Mouse (Mus musculus): ENCODE data around the gene Lexm. TPM values are rescaled to one million over a fixed set of nuclear protein-coding genes. Genes with fewer than 3 reads are reported as not detected.
A peak's percentile ranks its signal among the peaks of the same experiment; 100 is the strongest.

Gene Lexm
- polyA plus RNA-seq, 1 experiment from 2014 or later: not detected

DNA sequence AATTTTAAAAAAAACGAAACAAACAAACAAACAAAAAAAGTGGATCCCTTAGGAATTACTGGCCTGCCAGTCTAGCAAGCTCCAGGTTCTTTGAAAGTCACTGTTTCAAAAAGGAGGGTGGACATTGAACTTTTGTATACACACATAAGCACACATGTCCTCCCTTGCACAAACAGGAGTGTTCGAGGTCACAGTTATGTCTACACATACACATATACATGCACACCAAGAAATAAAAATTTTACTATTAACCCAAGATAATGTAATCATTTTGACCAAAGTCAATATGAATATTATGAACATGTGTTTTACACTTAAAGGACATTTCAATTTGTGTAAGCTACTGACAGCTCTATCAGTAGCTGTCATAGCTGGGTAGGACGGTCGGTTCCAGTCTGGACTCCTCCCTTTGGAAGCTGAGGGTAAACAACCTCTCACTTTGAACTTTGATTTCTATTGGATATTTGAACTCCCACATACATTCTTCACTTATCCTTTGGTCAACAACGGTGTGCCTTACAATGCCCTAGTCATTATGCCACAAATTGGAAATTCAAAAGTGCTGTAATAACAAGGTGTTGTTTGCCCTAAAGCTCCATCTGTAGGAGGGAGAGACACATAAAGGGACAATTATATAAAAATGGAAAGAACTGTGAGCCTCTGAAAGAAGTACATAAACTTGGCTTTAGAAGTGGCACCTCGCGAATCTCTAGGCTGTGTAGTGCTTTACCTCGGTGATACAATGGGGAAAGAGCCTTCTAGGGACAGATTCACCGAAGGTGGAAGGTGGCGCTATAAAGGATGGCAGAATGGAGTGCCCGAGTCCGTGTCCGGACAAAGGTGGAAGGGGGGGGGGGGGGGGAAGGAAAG, 57.5 kb downstream of the Lexm start:
- H3K9me3 ChIP-seq (ENCODE audit: low read depth, low read length): no peaks in the 10 kb centered on the region
- TF ChIP-seq CTCF (IDR thresholded peaks at IDR 0.05; ENCODE audit: low read depth): no peak
- peak overlapping the region; percentile 85; the same call in 1 of the 2 replicates for H3K4me3 ChIP-seq (ENCODE audit: low read depth, low read length)
- 26% methylated on average over 13 of the region's 13 CpGs for WGBS
- no peak overlapping the region for H3K9ac ChIP-seq
- H3K36me3 ChIP-seq (ENCODE audit: insufficient read depth): peaks cover 6% of the 10 kb centered on the region
- H3K27ac ChIP-seq (ENCODE audit: low read depth): no peak overlapping the region
- H3K4me1 ChIP-seq (ENCODE audit: insufficient read depth): peaks cover 14% of the 10 kb centered on the region
- no peaks in the 10 kb centered on the region for H3K27me3 ChIP-seq (ENCODE audit: insufficient read depth, low read length)
- DNase-seq (no peak), ATAC-seq (ENCODE audit: insufficient read depth) (no peak)
- H3K4me2 ChIP-seq: peak overlapping the region; percentile 95

- no peak for TF ChIP-seq CTCF (IDR thresholded peaks at IDR 0.05; ENCODE audit: low read depth)
- H3K4me1 ChIP-seq (ENCODE audit: insufficient read depth): peaks cover 8% of the 10 kb centered on the region; the same call in 1 of the 2 replicates
- H3K27me3 ChIP-seq (ENCODE audit: insufficient read depth, low read length): no peaks in the 10 kb centered on the region
- H3K4me2 ChIP-seq: no peak overlapping the region
- H3K9me3 ChIP-seq (ENCODE audit: low read depth, low read length): no peaks in the 10 kb centered on the region
- no peak overlapping the region for H3K9ac ChIP-seq
- DNase-seq: no peak
- no CpG with 5 or more reads among the region's 1 CpGs for WGBS
- H3K27ac ChIP-seq (ENCODE audit: low read depth): no peak overlapping the region
- H3K36me3 ChIP-seq (ENCODE audit: insufficient read depth): no peaks in the 10 kb centered on the region
- no peak overlapping the region for H3K4me3 ChIP-seq (ENCODE audit: low read depth, low read length)
- ATAC-seq (ENCODE audit: insufficient read depth): no peak
Measured at GRCm38 (mm10) chr4:106557978-106558377, 59.1 kb downstream of the Lexm start.

DNA sequence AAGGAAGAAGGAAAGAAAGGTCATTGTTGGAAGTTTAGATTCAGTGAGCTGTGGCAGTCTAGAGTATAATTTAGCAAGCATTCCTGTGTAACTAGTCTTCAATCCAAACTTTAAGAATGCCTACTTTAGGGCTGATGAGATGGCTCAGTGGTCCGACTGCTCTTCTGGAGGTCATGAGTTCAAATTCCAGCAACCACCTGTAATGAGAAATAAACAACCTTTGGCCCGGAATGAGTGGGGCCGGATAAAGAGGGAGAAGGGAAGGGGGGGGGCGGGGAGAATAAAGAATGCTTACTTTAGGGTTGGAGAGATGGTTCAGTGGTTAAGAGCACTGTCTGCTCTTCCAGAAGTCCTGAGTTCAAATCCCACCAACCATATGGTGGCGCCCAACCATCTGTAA, 59.8 kb downstream of the Lexm start:
- H3K4me1 ChIP-seq (ENCODE audit: insufficient read depth): peaks cover 3% of the 10 kb centered on the region; the same call in 1 of the 2 replicates
- no peak for ATAC-seq (ENCODE audit: insufficient read depth)
- WGBS: 50% methylated on average over 5 of the region's 5 CpGs
- H3K4me3 ChIP-seq (ENCODE audit: low read depth, low read length): no peak overlapping the region
- no peak for DNase-seq
- H3K27ac ChIP-seq (ENCODE audit: low read depth): no peak overlapping the region
- no peaks in the 10 kb centered on the region for H3K9me3 ChIP-seq (ENCODE audit: low read depth, low read length)
- H3K27me3 ChIP-seq (ENCODE audit: insufficient read depth, low read length): no peaks in the 10 kb centered on the region
- H3K9ac ChIP-seq: no peak overlapping the region
- no peak for TF ChIP-seq CTCF (IDR thresholded peaks at IDR 0.05; ENCODE audit: low read depth)
- no peaks in the 10 kb centered on the region for H3K36me3 ChIP-seq (ENCODE audit: insufficient read depth)
- no peak overlapping the region for H3K4me2 ChIP-seq

- DNase-seq (peak; percentile 44), ATAC-seq (ENCODE audit: insufficient read depth) (no peak)
- H3K9ac ChIP-seq: no peak overlapping the region
- no peaks in the 10 kb centered on the region for H3K9me3 ChIP-seq (ENCODE audit: low read depth, low read length)
- no peak for TF ChIP-seq CTCF (IDR thresholded peaks at IDR 0.05; ENCODE audit: low read depth)
- 44% methylated on average over 8 of the region's 8 CpGs for WGBS
- H3K27ac ChIP-seq (ENCODE audit: low read depth): no peak overlapping the region
- no peaks in the 10 kb centered on the region for H3K27me3 ChIP-seq (ENCODE audit: insufficient read depth, low read length)
- no peak overlapping the region for H3K4me2 ChIP-seq
- H3K4me3 ChIP-seq (ENCODE audit: low read depth, low read length): no peak overlapping the region
- no peaks in the 10 kb centered on the region for H3K4me1 ChIP-seq (ENCODE audit: insufficient read depth)
- H3K36me3 ChIP-seq (ENCODE audit: insufficient read depth): no peaks in the 10 kb centered on the region
Measured at GRCm38 (mm10) chr4:106550516-106551166, 66.4 kb downstream of the Lexm start.

DNA sequence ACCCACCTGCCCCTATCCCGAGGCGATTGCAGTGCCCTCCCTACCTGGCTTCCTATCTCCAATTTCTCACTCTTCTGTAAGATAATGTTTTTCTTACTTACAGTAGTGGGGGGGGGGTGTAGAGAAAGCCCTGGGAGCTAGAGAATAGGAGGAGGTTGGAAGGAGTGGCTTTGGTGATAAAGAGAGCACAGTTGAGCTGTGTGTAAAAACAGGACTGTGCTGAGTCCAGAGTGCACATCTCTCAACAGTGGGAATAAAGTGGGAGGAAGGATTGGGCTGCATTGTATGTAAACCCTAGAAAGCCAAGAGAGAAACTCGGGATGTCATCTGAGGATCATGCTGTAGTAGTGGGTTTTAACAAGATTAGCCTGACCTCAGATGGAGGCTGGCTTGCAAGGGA, 68.9 kb downstream of the Lexm start:
- no peak for TF ChIP-seq CTCF (IDR thresholded peaks at IDR 0.05; ENCODE audit: low read depth)
- ATAC-seq (ENCODE audit: insufficient read depth): no peak

DNA sequence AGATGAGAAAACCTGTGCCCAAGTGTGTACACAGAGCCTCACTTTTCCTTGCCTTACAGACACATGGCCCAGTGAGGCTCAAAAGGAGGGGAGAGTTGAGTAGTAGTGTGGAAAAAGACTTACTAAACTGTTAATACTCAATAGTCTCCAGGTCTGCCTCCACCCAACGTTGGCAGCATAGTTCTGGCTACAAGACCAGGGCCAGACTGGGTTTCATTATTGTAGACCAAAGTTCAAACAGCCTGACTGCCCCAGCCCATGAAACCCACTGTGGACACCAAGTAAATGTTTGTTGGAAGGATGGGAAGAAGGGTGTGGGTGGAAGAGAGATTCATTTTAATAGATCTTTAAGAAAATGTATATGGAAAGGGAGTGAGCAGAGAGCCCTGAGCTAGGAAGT, 70.1 kb downstream of the Lexm start:
- 82% methylated on average over 1 of the region's 1 CpGs for WGBS

More for the DNA sequence above, 68.9 kb downstream of the Lexm start:
- Histone ChIP-seq H3K27me3 (ENCODE audit: insufficient read depth, low read length) (no peaks in the 10 kb centered on the region), H3K9ac (no peak overlapping the region), H3K9me3 (ENCODE audit: low read depth, low read length) (no peaks in the 10 kb centered on the region), H3K4me2 (no peak overlapping the region), H3K4me1 (ENCODE audit: insufficient read depth) (no peaks in the 10 kb centered on the region), H3K27ac (ENCODE audit: low read depth) (no peak overlapping the region), H3K36me3 (ENCODE audit: insufficient read depth) (no peaks in the 10 kb centered on the region), H3K4me3 (ENCODE audit: low read depth, low read length) (no peak overlapping the region)
- DNase-seq: no peak
- 73% methylated on average over 3 of the region's 3 CpGs for WGBS

DNA sequence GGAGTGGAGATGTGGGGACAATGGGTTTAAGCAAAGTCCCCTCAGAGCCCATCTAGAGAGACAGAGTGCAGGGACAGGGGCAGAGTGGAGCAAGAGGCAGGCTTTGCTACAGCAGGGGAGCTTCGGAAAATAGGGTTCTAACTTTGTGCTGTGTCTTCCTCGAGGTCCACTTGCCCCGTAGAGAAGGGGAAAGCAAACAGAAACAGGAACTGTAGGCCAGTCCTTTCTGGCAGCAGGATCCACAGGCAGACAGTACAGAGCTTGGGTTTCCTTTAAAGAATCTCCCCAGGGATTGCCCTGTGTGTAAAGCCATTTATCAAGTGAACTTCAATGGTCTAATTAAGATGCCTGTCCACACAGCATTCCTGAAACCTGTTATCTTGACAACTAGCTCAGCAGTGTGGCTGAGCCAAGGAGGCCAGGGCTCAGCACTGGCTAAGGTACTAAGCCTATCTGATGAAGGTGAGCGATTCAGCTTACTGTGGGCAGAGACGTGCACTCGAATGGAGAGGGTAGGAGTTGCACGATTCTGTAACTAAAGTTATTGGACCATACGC, 71.1 kb downstream of the Lexm start:
- H3K4me1 ChIP-seq (ENCODE audit: insufficient read depth): no peaks in the 10 kb centered on the region
- no peak overlapping the region for H3K9ac ChIP-seq
- no peaks in the 10 kb centered on the region for H3K27me3 ChIP-seq (ENCODE audit: insufficient read depth, low read length)
- no peak for TF ChIP-seq CTCF (IDR thresholded peaks at IDR 0.05; ENCODE audit: low read depth)
- H3K4me2 ChIP-seq: no peak overlapping the region
- ATAC-seq (ENCODE audit: insufficient read depth): no peak
- no peak for DNase-seq
- WGBS: 38% methylated on average over 8 of the region's 8 CpGs
- no peaks in the 10 kb centered on the region for H3K36me3 ChIP-seq (ENCODE audit: insufficient read depth)
- no peak overlapping the region for H3K4me3 ChIP-seq (ENCODE audit: low read depth, low read length)
- H3K27ac ChIP-seq (ENCODE audit: low read depth): no peak overlapping the region
- H3K9me3 ChIP-seq (ENCODE audit: low read depth, low read length): no peaks in the 10 kb centered on the region

More for the DNA sequence above, 70.1 kb downstream of the Lexm start:
- DNase-seq (no peak), ATAC-seq (ENCODE audit: insufficient read depth) (no peak)
- no peak overlapping the region for H3K4me2 ChIP-seq
- no peak for TF ChIP-seq CTCF (IDR thresholded peaks at IDR 0.05; ENCODE audit: low read depth)
- H3K27me3 ChIP-seq (ENCODE audit: insufficient read depth, low read length): no peaks in the 10 kb centered on the region
- H3K27ac ChIP-seq (ENCODE audit: low read depth): no peak overlapping the region
- H3K9ac ChIP-seq: no peak overlapping the region
- no peaks in the 10 kb centered on the region for H3K4me1 ChIP-seq (ENCODE audit: insufficient read depth)
- H3K36me3 ChIP-seq (ENCODE audit: insufficient read depth): no peaks in the 10 kb centered on the region
- H3K4me3 ChIP-seq (ENCODE audit: low read depth, low read length): no peak overlapping the region
- no peaks in the 10 kb centered on the region for H3K9me3 ChIP-seq (ENCODE audit: low read depth, low read length)

All from lung, embryonic 14.5 days (tissue).